Comparison of ENCODE assay signal across 8 mouse cellular contexts in genomic region chr7:130605111-130605510, GRCm38 (mm10). TPM values are rescaled to one million over a fixed set of nuclear protein-coding genes. Genes with fewer than 3 reads are reported as not detected.
DNase-seq lines count a peak whose midpoint lies in the region; ATAC-seq and TF ChIP-seq lines count a peak whose summit lies in the region.

No protein-coding gene starts in this region.

- no peak for ATAC-seq in forebrain, postnatal 0 days
- ATAC-seq in lung, embryonic 14.5 days (ENCODE audit: insufficient read depth) = no peak

- no peaks in the 10 kb centered on the region for H3K9me3 ChIP-seq in forebrain, postnatal 0 days (ENCODE audit: low read length)
- H3K9me3 ChIP-seq in forebrain, embryonic 10.5 days = no peaks in the 10 kb centered on the region
- no peaks in the 10 kb centered on the region for H3K9me3 ChIP-seq in lung, embryonic 14.5 days (ENCODE audit: low read depth, low read length)

- H3K4me3 ChIP-seq in forebrain, postnatal 0 days (ENCODE audit: low read depth, low read length) = no peak overlapping the region
- no peak overlapping the region for H3K4me3 ChIP-seq in forebrain, embryonic 10.5 days
- H3K4me3 ChIP-seq in lung, embryonic 14.5 days (ENCODE audit: low read depth, low read length) = no peak overlapping the region

- no peaks in the 10 kb centered on the region for H3K27me3 ChIP-seq in forebrain, postnatal 0 days (ENCODE audit: insufficient read depth, low read length)
- H3K27me3 ChIP-seq in forebrain, embryonic 10.5 days (ENCODE audit: poor library complexity, severe bottlenecking) = peaks cover 9% of the 10 kb centered on the region
- H3K27me3 ChIP-seq in lung, embryonic 14.5 days (ENCODE audit: insufficient read depth, low read length) = no peaks in the 10 kb centered on the region

- no peak overlapping the region for H3K9ac ChIP-seq in forebrain, postnatal 0 days
- no peak overlapping the region for H3K9ac ChIP-seq in lung, embryonic 14.5 days

- TF ChIP-seq CTCF in forebrain, postnatal 0 days (IDR thresholded peaks at IDR 0.05; ENCODE audit: low read depth) = peak; percentile 61
- TF ChIP-seq CTCF in lung, embryonic 14.5 days (IDR thresholded peaks at IDR 0.05; ENCODE audit: low read depth) = peak; percentile 77

- no peak for DNase-seq in forebrain, postnatal 0 days
- DNase-seq in forebrain, embryonic 10.5 days (ENCODE audit: extremely low spot score, low spot score) = no peak
- DNase-seq in thymus, postnatal 0 days (ENCODE audit: low spot score) = peak; percentile 33
- no peak for DNase-seq in thymus, adult 18-20 months
- DNase-seq in lung, embryonic 14.5 days = peak; percentile 51
- no peak for DNase-seq in right cerebral cortex, postnatal 14 days
- no peak for DNase-seq in gastrocnemius, postnatal 10 days
- no peak for DNase-seq in ovary, postnatal 14 days (ENCODE audit: low spot score)

- H3K4me2 ChIP-seq in forebrain, postnatal 0 days (ENCODE audit: low read depth) = no peak overlapping the region
- no peak overlapping the region for H3K4me2 ChIP-seq in lung, embryonic 14.5 days

- WGBS in forebrain, postnatal 0 days = 33% methylated on average over 6 of the region's 6 CpGs
- WGBS in forebrain, embryonic 10.5 days = 26% methylated on average over 6 of the region's 6 CpGs
- WGBS in lung, embryonic 14.5 days = 23% methylated on average over 6 of the region's 6 CpGs

- no peaks in the 10 kb centered on the region for H3K36me3 ChIP-seq in forebrain, postnatal 0 days (ENCODE audit: insufficient read depth)
- H3K36me3 ChIP-seq in forebrain, embryonic 10.5 days (replicated peaks) = no peaks in the 10 kb centered on the region
- no peaks in the 10 kb centered on the region for H3K36me3 ChIP-seq in lung, embryonic 14.5 days (ENCODE audit: insufficient read depth)

- H3K27ac ChIP-seq in forebrain, postnatal 0 days (ENCODE audit: low read depth, low read length) = no peak overlapping the region
- no peak overlapping the region for H3K27ac ChIP-seq in forebrain, embryonic 10.5 days
- no peak overlapping the region for H3K27ac ChIP-seq in lung, embryonic 14.5 days (ENCODE audit: low read depth)

- H3K4me1 ChIP-seq in forebrain, postnatal 0 days (ENCODE audit: insufficient read depth) = no peaks in the 10 kb centered on the region
- H3K4me1 ChIP-seq in forebrain, embryonic 10.5 days = 0 out of 2 replicates have a peak, but pooled peaks cover 4% of the 10 kb centered on the region
- H3K4me1 ChIP-seq in lung, embryonic 14.5 days (ENCODE audit: insufficient read depth) = no peaks in the 10 kb centered on the region

RNA-seq across cellular contexts. Expression of gene Tacc2, which starts 27.9 kb away (rescaled TPM):
- total RNA-seq in forebrain, postnatal 0 days (2014; rRNA removed) = 49.1 and 54.1 TPM in 2 replicates
- polyA plus RNA-seq in forebrain, postnatal 0 days (2015; fragmentation: Nextera tagmentation; extraction: Ambion mirVana) = 51.3 and 60.9 TPM in 2 replicates
- 38.2 and 40.3 TPM in 2 replicates for polyA plus RNA-seq in forebrain, embryonic 10.5 days (2016; fragmentation: Nextera tagmentation; extraction: Ambion mirVana)
- polyA plus RNA-seq in thymus, postnatal 0 days (2015; fragmentation: Nextera tagmentation; extraction: Ambion mirVana) = 16.6 and 17.3 TPM in 2 replicates
- polyA plus RNA-seq in lung, embryonic 14.5 days (2014; fragmentation: Nextera tagmentation; extraction: Ambion mirVana) = 32.6 and 33.8 TPM in 2 replicates
- total RNA-seq in gastrocnemius, postnatal 10 days (2021) = 100 to 1,000 TPM; 187 to 199 TPM

RNA-seq across cellular contexts. Expression of gene Nsmce4a, which starts 32.2 kb away (rescaled TPM):
- total RNA-seq in forebrain, postnatal 0 days (2014; rRNA removed) = 52.5 and 58.6 TPM in 2 replicates
- 76.8 and 87.6 TPM in 2 replicates for polyA plus RNA-seq in forebrain, postnatal 0 days (2015; fragmentation: Nextera tagmentation; extraction: Ambion mirVana)
- polyA plus RNA-seq in forebrain, embryonic 10.5 days (2016; fragmentation: Nextera tagmentation; extraction: Ambion mirVana) = 197 and 203 TPM in 2 replicates
- 173 and 179 TPM in 2 replicates for polyA plus RNA-seq in thymus, postnatal 0 days (2015; fragmentation: Nextera tagmentation; extraction: Ambion mirVana)
- 185 and 192 TPM in 2 replicates for polyA plus RNA-seq in lung, embryonic 14.5 days (2014; fragmentation: Nextera tagmentation; extraction: Ambion mirVana)
- 10 to 100 TPM; 36.7 to 39.1 TPM for total RNA-seq in gastrocnemius, postnatal 10 days (2021)

Comparison
In these comparisons a context has a peak if more than half of its experiments do, and no peak if none do; other contexts are left out.
1. DNase-seq: peak in thymus, postnatal 0 days (single experiment) and lung, embryonic 14.5 days (single experiment); none in forebrain, postnatal 0 days (single experiment), forebrain, embryonic 10.5 days (single experiment), thymus, adult 18-20 months (0 of 2), right cerebral cortex, postnatal 14 days (single experiment), gastrocnemius, postnatal 10 days (single experiment) and ovary, postnatal 14 days (single experiment).